Mouse (Mus musculus) heart, embryonic 13.5 days (tissue): Measurements from ENCODE around the gene Tgif1. TPM values are rescaled to one million over a fixed set of nuclear protein-coding genes. Genes with fewer than 3 reads are reported as not detected.
A peak's percentile ranks its signal among the peaks of the same experiment; 100 is the strongest.

Experiments
- ATAC-seq: fragments of 200-750 bp; cut with Nextera tagmentation; 2 replicates; pipeline ENCODE4 v1.8.0; 2017; ENCODE audit warnings: moderate TSS enrichment; ENCODE audit not compliant: insufficient number of reproducible peaks, low FRiP score, low TSS enrichment; ENCODE audit errors: extremely low read depth
- H3K27ac ChIP-seq: fragments of 300-500 bp; sonication (generic); replicated peaks from 2 replicates; pipeline ENCODE4 v1.5.1; 2015; ENCODE audit warnings: moderate library complexity, mild to moderate bottlenecking, inconsistent platforms
- H3K27me3 ChIP-seq: fragments of 300-500 bp; sonication (generic); replicated peaks from 2 replicates; pipeline ENCODE4 v1.6.1; 2015; ENCODE audit warnings: mild to moderate bottlenecking, inconsistent platforms
- H3K36me3 ChIP-seq: fragments of 300-500 bp; sonication (generic); 2 replicates; pipeline ENCODE4 v1.6.1; 2015; ENCODE audit warnings: mild to moderate bottlenecking, inconsistent platforms
- H3K4me1 ChIP-seq: fragments of 300-500 bp; sonication (generic); 2 replicates; pipeline ENCODE4 v1.6.1; 2015; ENCODE audit warnings: inconsistent platforms
- H3K4me2 ChIP-seq: fragments of 300-500 bp; sonication (generic); 2 replicates; pipeline ENCODE4 v1.6.1; 2015; ENCODE audit warnings: inconsistent platforms, mild to moderate bottlenecking, moderate library complexity
- H3K4me3 ChIP-seq: fragments of 300-500 bp; sonication (generic); 2 replicates; pipeline ENCODE4 v1.5.1; 2015; ENCODE audit warnings: moderate library complexity, mild to moderate bottlenecking, inconsistent platforms
- H3K9ac ChIP-seq: fragments of 300-500 bp; sonication (generic); 2 replicates; pipeline ENCODE4 v1.6.1; 2015; ENCODE audit warnings: inconsistent platforms, mild to moderate bottlenecking, moderate library complexity
- H3K9me3 ChIP-seq: fragments of 300-500 bp; sonication (generic); 2 replicates; pipeline ENCODE4 v1.6.1; 2016; ENCODE audit warnings: inconsistent platforms
- WGBS: fragments of 180-500 bp; shearing (Covaris S2); methylation state at CpG from one replicate; pipeline ENCODE4 v1.1.7; 2015; ENCODE audit warnings: mixed read lengths; 5-methylcytosine and 5-hydroxymethylcytosine counted together
- polyA plus RNA-seq: library from polyadenylated mRNA; unstranded; fragments of >200 nt; fragmentation: Nextera tagmentation; extraction: Ambion mirVana; gene quantifications from 2 replicates; pipeline ENCODE4 v1.2.1, GENCODE M21; 2015

Tgif1 gene
- 25.4 and 26.0 TPM in 2 replicates for polyA plus RNA-seq

GRCm38 (mm10) chr17:70853436-70853905 lies at the start of gene Tgif1:
Gene Tgif1, minus strand, starts transcription at chr17:70853546.
- under 1% methylated on average over 29 of the region's 29 CpGs for WGBS
- Histone ChIP-seq H3K27ac (peak within 1 kb of the TSS; percentile 98), H3K9ac (peak within 1 kb of the TSS; percentile 92), H3K9me3 (no peaks in the 10 kb centered on the region), H3K36me3 (no peaks in the 10 kb centered on the region), H3K4me1 (peaks cover 11% of the 10 kb centered on the region), H3K4me3 (peak within 1 kb of the TSS; percentile 74), H3K27me3 (no peaks in the 10 kb centered on the region), H3K4me2 (peak within 1 kb of the TSS; percentile 99)
- ATAC-seq: no peak

GRCm38 (mm10) chr17:70900660-70901059 lies 47.3 kb upstream of the Tgif1 start:
- Histone ChIP-seq H3K4me1 (no peaks in the 10 kb centered on the region), H3K4me2 (no peak overlapping the region), H3K4me3 (no peak overlapping the region), H3K9ac (no peak overlapping the region), H3K36me3 (no peaks in the 10 kb centered on the region), H3K27me3 (no peaks in the 10 kb centered on the region), H3K27ac (no peak overlapping the region), H3K9me3 (0 out of 2 replicates have a peak, but pooled peaks cover 3% of the 10 kb centered on the region)
- WGBS: 76% methylated on average over 10 of the region's 10 CpGs
- ATAC-seq: no peak

GRCm38 (mm10) chr17:70899642-70900041 lies 46.3 kb upstream of the Tgif1 start:
- no peaks in the 10 kb centered on the region for H3K36me3 ChIP-seq
- H3K4me2 ChIP-seq: no peak overlapping the region
- H3K27ac ChIP-seq: no peak overlapping the region
- no peak overlapping the region for H3K9ac ChIP-seq
- WGBS: 83% methylated on average over 6 of the region's 6 CpGs
- no peak for ATAC-seq
- H3K9me3 ChIP-seq: 0 out of 2 replicates have a peak, but pooled peaks cover 3% of the 10 kb centered on the region
- no peak overlapping the region for H3K4me3 ChIP-seq
- no peaks in the 10 kb centered on the region for H3K27me3 ChIP-seq
- no peaks in the 10 kb centered on the region for H3K4me1 ChIP-seq

GRCm38 (mm10) chr17:70894867-70895266 lies 41.5 kb upstream of the Tgif1 start:
- WGBS: 82% methylated on average over 9 of the region's 9 CpGs
- Histone ChIP-seq H3K27ac (no peak overlapping the region), H3K4me2 (no peak overlapping the region), H3K9ac (no peak overlapping the region), H3K4me1 (no peaks in the 10 kb centered on the region), H3K4me3 (no peak overlapping the region), H3K9me3 (no peaks in the 10 kb centered on the region), H3K27me3 (no peaks in the 10 kb centered on the region), H3K36me3 (no peaks in the 10 kb centered on the region)
- no peak for ATAC-seq

GRCm38 (mm10) chr17:70893151-70893550 lies 39.8 kb upstream of the Tgif1 start:
- H3K4me2 ChIP-seq: no peak overlapping the region
- no peaks in the 10 kb centered on the region for H3K9me3 ChIP-seq
- H3K4me1 ChIP-seq: no peaks in the 10 kb centered on the region
- H3K27ac ChIP-seq: no peak overlapping the region
- no peaks in the 10 kb centered on the region for H3K36me3 ChIP-seq
- ATAC-seq: no peak
- H3K9ac ChIP-seq: no peak overlapping the region
- no peaks in the 10 kb centered on the region for H3K27me3 ChIP-seq
- whole genome bisulfite sequencing: 57% methylated on average over 5 of the region's 5 CpGs
- H3K4me3 ChIP-seq: no peak overlapping the region

- Histone ChIP-seq H3K27me3 (no peaks in the 10 kb centered on the region), H3K9me3 (no peaks in the 10 kb centered on the region), H3K36me3 (no peaks in the 10 kb centered on the region), H3K4me2 (no peak overlapping the region), H3K4me3 (no peak overlapping the region), H3K9ac (no peak overlapping the region), H3K27ac (no peak overlapping the region), H3K4me1 (no peaks in the 10 kb centered on the region)
- no peak for ATAC-seq
- WGBS: 41% methylated on average over 15 of the region's 15 CpGs
Observed at GRCm38 (mm10) chr17:70892288-70893096, 39.1 kb upstream of the Tgif1 start.

- ATAC-seq: no peak
- H3K4me1 ChIP-seq: no peaks in the 10 kb centered on the region
- 84% methylated on average over 8 of the region's 8 CpGs for WGBS
Observed at GRCm38 (mm10) chr17:70890571-70890970, 37.2 kb upstream of the Tgif1 start.

GRCm38 (mm10) chr17:70888657-70889056 lies 35.3 kb upstream of the Tgif1 start:
- Histone ChIP-seq H3K4me3 (no peak overlapping the region), H3K4me2 (no peak overlapping the region), H3K36me3 (no peaks in the 10 kb centered on the region), H3K9me3 (no peaks in the 10 kb centered on the region), H3K4me1 (no peaks in the 10 kb centered on the region), H3K27me3 (no peaks in the 10 kb centered on the region), H3K27ac (no peak overlapping the region), H3K9ac (no peak overlapping the region)
- no peak for ATAC-seq
- WGBS: 75% methylated on average over 10 of the region's 10 CpGs

More at GRCm38 (mm10) chr17:70890571-70890970, 37.2 kb upstream of the Tgif1 start:
- H3K27ac ChIP-seq: no peak overlapping the region
- no peaks in the 10 kb centered on the region for H3K9me3 ChIP-seq
- no peaks in the 10 kb centered on the region for H3K27me3 ChIP-seq
- no peak overlapping the region for H3K4me2 ChIP-seq
- H3K36me3 ChIP-seq: no peaks in the 10 kb centered on the region
- no peak overlapping the region for H3K4me3 ChIP-seq
- no peak overlapping the region for H3K9ac ChIP-seq

- Histone ChIP-seq H3K27me3 (no peaks in the 10 kb centered on the region), H3K4me3 (no peak overlapping the region), H3K9ac (no peak overlapping the region), H3K9me3 (no peaks in the 10 kb centered on the region), H3K4me2 (no peak overlapping the region), H3K27ac (no peak overlapping the region), H3K36me3 (no peaks in the 10 kb centered on the region), H3K4me1 (no peaks in the 10 kb centered on the region)
- ATAC-seq: no peak
- WGBS: 89% methylated on average over 9 of the region's 9 CpGs
Observed at GRCm38 (mm10) chr17:70887848-70888247, 34.5 kb upstream of the Tgif1 start.

- no peaks in the 10 kb centered on the region for H3K27me3 ChIP-seq
- H3K36me3 ChIP-seq: no peaks in the 10 kb centered on the region
- no peak overlapping the region for H3K9ac ChIP-seq
- H3K4me3 ChIP-seq: no peak overlapping the region
- WGBS: 74% methylated on average over 16 of the region's 16 CpGs
- H3K27ac ChIP-seq: no peak overlapping the region
- no peaks in the 10 kb centered on the region for H3K4me1 ChIP-seq
- H3K9me3 ChIP-seq: no peaks in the 10 kb centered on the region
- ATAC-seq: no peak
- H3K4me2 ChIP-seq: no peak overlapping the region
Observed at GRCm38 (mm10) chr17:70886641-70887391, 33.5 kb upstream of the Tgif1 start.

- Histone ChIP-seq H3K4me3 (no peak overlapping the region), H3K4me1 (no peaks in the 10 kb centered on the region), H3K4me2 (no peak overlapping the region), H3K9me3 (no peaks in the 10 kb centered on the region), H3K9ac (no peak overlapping the region), H3K27me3 (no peaks in the 10 kb centered on the region), H3K27ac (no peak overlapping the region), H3K36me3 (no peaks in the 10 kb centered on the region)
- no peak for ATAC-seq
- 67% methylated on average over 5 of the region's 5 CpGs for WGBS
Observed at GRCm38 (mm10) chr17:70885868-70886267, 32.5 kb upstream of the Tgif1 start.
